Mouse (Mus musculus) thymus, postnatal 0 days (tissue): ENCODE measurements around the gene Mcm2. TPM values are rescaled to one million over a fixed set of nuclear protein-coding genes. Genes with fewer than 3 reads are reported as not detected.

ENCODE experiments used
- DNase-seq: peaks from one replicate; pipeline ENCODE4 v3.0.0-alpha.2; 2015; ENCODE audit warnings: low spot score
- polyA plus RNA-seq: library from polyadenylated mRNA; unstranded; fragments of >200 nt; fragmentation: Nextera tagmentation; extraction: Ambion mirVana; gene quantifications from 2 replicates; pipeline ENCODE4 v1.2.1, GENCODE M21; 2015

Mcm2 gene
- polyA plus RNA-seq, 1 experiment from 2014 or later, result 138 TPM

DNA sequence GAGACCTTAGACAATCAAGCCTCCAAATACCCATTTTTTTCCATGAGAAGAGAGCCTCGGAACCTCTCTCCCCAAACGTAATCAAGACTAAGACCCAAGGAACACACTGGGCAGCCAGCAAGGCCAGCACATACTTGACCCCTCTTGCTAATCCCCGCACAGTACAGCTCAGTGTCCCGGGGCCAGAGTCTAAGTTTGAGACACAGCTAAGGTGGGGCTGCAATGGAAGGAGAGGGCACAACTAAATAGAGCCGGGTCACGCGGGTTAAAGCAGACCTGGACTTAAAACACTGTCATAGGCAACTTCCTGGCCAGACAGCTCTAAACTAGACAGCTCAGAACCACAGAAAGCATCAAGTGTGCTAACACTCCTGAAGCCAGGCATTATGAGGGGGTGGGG is 7.7 kb downstream of the Mcm2 start:
- no peak for DNase-seq

GRCm38 (mm10) chr6:88889410-88890042 is 9.1 kb downstream of the Mcm2 start:
- no peak for DNase-seq

DNA sequence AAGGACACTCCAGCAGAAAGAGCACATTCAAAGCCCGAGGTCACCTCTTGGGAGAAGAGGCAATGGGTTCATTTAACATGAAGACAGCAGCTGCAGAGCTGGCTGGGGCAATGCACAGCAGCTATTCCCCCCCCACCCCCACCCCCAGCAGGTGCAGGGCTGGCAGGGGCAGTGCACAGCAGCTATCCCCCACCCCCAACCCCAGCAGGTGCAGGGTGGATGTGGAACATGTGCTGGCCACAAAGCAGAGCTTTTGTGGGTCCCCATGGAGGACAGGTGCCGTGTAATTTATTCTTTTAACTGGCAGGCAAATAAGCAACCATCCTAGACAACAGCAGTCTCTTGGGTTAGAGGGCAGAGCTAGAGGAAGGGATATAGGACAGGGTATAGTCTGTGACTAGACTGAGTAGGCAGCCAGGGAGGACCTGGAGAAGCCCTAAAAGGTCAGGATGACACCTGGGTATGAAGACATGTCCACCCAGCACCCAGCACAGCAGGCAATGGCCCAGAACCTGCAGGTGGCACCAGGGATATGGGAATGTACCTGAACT is 12.1 kb downstream of the Mcm2 start:
- DNase-seq, result peak; percentile 87

DNA sequence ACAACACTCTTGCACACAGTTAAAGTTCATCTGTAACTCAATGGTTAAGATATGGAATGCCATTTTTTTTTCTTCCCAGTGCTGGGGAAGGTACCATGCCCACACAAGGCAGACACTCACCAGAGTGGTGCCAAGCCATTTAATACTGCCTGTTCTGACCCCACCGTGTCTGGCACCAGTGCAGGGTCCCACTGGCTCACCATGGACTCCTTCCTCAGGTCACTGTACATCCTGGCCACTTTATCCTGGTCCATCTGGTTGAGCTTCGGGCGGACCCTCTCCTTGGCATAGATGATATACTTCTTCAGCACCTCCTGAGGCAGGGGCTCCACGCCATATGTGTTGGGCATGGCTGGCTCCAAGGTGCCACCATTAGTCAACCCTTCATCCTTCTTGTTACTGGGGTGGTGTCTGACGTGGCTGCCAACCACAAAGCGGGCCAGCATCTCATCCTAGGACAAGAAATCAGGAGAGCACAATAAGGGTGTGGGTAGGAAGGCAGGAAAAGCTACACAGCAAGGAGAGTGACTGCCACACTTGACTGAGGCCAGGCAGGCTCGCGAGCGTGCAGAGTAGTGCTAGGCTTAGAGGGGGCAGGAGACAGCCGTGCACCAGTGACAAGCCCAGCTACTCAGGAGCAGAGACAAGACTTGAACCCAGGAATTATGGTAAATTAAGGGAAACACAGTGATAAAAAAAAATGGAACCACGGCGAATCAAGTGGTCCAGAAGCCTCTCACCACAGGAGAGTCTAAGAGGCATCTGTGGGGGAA is 12.8 kb downstream of the Mcm2 start:
- no peak for DNase-seq

DNA sequence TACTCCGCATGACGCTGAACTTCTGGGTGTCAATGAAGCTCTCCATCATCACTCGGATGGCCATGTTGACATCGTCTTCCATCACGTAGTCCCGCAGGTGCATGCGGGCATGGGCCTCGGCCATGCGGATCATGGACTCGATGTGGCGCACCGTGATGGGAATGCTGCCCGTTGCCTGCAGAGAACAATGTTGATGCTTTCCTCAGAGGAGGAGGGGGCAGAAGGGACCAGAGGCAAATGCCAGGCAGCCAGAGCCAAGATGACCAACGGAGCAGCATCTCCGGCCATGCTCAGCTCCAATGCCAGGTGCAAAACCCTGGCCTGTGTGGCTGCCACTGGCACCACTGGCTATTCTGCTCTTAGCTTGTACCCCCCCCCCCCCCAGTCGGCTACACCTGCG is 13.9 kb downstream of the Mcm2 start:
- DNase-seq, result no peak

GRCm38 (mm10) chr6:88884195-88884594 is 14.4 kb downstream of the Mcm2 start:
- DNase-seq, result no peak

GRCm38 (mm10) chr6:88881334-88881733 is 17.2 kb downstream of the Mcm2 start:
- no peak for DNase-seq

DNA sequence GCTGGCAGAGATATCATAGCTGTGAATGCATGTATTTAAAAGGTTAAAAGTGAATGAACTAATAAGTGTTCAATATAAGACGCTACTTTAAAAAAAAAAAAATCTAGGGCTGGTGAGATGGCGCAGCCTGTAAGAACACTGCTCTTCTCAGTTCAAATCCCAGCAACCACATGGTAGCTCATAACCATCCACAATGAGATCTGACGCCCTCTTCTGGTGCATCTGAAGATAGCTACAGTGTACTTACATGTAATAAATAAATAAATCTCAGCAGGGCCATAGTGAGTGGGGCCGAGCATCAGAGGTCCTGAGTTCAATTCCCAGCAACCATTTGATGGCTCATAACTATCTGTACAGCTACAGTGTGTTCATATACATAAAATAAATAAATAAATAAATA is 19.1 kb downstream of the Mcm2 start:
- DNase-seq, result no peak

DNA sequence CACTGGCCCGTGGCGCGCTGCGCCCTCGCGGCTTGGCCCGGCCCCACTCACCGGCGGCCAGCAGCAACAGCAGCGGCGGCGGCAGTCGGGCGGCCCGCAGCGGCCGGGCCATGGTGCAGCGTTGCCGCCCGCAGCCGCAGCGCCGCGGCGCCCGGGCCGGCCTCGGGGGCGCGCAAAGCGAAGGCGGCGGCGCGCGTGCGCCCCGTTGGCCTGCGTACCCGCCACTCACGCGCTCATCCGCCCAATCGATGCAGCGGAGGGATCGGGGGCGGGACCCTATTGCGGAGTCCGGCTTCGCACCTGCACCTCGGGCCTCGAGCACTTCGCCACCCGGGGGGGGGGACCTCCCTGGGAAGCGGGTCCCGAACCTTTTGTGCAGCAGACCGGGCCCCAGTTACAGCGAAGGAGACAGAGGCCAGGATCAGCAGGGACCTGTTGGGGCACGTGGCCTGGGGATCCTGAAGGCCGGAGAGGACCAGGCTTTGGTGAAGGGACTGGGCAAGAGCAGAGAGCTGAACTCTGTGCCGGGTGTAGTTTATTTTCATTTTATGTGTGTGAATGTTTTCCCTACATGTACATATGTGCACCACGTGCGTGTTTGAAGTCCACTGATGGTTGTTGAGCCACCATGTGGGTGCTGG is 23.6 kb downstream of the Mcm2 start, which contains the start of gene Podxl2:
Gene Podxl2, minus strand, starts transcription at position 177 of the 641 bp plus-strand sequence.
- peak; percentile 67 for DNase-seq

- peak; percentile 29 for DNase-seq
These were observed 24.4 kb downstream of the Mcm2 start for GRCm38 (mm10) chr6:88873965-88874867.

GRCm38 (mm10) chr6:88872811-88873210 is 25.8 kb downstream of the Mcm2 start:
- peak; percentile 55 for DNase-seq

DNA sequence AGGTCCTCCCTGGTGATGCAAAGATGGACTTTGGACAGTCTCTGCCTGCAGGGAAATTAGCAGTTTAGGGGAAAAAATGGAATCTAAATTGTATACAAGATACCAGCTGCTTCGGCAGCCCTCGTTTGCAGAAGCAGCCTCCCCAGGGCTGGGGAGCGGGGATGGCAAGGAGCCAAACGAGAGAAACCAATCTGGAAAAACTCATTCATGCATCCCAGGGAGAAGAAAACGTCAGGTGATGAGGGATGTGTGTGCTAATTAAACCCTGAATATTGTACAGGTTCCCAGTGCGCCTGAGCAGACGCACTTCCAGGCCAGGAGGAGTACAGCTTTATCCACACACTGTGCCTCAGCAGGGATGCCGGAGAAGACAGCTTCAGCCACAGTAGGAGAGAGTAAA is 27.0 kb downstream of the Mcm2 start:
- DNase-seq, result no peak

DNA sequence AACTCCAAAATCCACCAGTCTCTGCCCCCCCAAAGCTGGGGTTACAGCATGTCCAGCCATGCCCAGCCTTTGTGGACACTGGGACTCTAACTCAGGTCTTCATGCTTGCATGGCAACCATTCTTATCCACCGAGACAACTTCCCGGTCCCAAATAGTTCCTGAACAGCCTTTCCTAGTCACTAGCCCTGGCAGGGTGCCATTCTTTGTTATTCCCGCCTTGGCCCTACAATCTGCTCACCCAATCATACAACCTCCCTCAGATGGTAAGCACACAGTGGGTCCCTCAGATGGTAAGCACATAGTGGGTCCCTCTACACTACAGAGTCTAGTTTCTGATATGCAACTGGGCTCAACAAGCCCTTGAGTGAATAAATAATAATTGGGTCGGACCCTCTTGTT is 28.0 kb downstream of the Mcm2 start:
- DNase-seq, result no peak

- no peak for DNase-seq
These were observed 29.1 kb downstream of the Mcm2 start for GRCm38 (mm10) chr6:88869459-88869858.

DNA sequence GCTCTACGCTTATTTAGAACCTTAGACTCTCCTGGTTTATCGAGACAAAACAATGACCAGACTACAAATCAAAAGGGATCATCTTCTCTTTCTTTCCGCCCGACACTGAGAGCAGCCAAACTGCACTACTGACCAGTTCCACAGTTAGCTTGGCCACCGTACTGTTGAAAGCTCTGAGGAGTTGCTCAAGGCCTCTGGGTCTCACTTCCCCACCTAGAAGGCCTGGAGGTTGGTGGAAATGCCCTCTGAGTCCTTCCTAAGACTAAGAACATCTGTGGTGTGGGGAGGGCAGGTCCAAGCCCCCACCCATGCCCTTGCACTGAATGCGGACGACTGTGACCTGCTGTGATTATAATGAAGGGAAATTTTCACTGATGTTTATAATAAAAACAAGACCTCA is 32.9 kb downstream of the Mcm2 start:
- DNase-seq, result no peak

GRCm38 (mm10) chr6:88860914-88861313 is 37.7 kb downstream of the Mcm2 start:
- DNase-seq, result peak; percentile 68

DNA sequence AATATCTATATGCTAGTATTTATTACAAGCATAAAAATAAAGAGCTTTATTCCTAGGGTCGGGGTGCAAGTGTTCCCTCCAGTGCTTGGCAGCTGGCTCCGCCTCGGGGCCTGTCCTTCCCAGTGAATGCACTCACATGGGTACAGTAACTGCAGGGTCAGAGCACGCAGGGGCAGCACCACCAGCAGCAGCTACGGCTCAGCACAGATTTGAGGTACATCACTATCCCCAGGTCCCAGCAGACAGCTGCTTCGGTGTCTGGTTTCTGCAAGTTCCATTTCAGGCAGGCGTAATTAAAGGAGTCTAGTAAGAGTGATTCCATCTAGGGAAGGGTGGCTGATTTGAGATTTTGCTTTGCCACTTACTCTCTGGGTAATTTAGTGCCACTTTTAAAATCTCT is 40.2 kb downstream of the Mcm2 start:
- DNase-seq, result no peak

GRCm38 (mm10) chr6:88857830-88858229 is 40.8 kb downstream of the Mcm2 start:
- DNase-seq, result no peak

DNA sequence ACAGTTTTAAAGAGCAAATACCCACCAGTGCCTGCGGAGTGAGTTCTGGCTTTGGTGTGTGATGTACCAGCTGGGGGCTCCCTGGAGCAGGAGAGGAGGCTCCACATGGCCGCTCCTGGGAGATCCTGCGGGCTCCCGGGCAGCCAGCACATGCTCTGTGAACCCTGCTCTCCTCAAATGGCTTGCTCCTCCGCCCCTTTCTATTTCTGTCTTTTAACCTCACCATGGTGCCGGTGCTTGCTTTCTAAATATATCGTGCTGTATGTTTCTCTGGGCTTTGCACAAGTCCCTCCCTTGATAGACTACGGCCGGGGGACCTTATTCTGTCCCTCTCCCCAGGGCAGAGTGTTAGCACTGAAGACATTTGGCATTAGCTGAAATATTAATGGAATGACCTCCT is 41.3 kb downstream of the Mcm2 start:
- no peak for DNase-seq

GRCm38 (mm10) chr6:88855636-88856035 is 42.9 kb downstream of the Mcm2 start:
- peak; percentile 81 for DNase-seq

DNA sequence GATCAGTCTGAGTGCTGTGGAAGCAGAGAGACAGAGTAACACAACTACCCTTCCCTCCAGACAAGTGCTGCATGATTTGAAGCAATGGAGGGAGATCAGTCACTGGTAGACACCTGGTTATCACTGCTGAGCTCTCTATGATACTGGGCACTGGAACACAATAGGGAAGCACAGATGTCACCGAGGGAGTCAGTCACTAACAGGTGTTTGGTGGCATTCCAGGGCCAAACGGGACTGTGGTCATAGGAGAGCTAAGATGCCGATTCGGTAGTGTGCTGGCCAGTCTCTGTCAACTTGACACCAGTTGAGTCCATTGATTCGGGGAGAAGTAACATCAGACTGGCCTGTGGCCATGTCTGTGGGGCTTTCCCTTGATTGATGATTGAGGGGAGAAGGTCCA is 44.1 kb downstream of the Mcm2 start:
- DNase-seq, result no peak
